Mouse (Mus musculus) CD4-positive naive resting alpha-beta T cell, adult 57 days (primary cell): ENCODE results near the gene Pigq. TPM values are rescaled to one million over a fixed set of nuclear protein-coding genes. Genes with fewer than 3 reads are reported as not detected.

ENCODE experiments used
- total RNA-seq: library from RNA; stranded (reverse); gene quantifications from one replicate; pipeline ENCODE4 v1.2.4, GENCODE M21; 2023

Pigq gene
- 56.0 TPM for total RNA-seq

DNA sequence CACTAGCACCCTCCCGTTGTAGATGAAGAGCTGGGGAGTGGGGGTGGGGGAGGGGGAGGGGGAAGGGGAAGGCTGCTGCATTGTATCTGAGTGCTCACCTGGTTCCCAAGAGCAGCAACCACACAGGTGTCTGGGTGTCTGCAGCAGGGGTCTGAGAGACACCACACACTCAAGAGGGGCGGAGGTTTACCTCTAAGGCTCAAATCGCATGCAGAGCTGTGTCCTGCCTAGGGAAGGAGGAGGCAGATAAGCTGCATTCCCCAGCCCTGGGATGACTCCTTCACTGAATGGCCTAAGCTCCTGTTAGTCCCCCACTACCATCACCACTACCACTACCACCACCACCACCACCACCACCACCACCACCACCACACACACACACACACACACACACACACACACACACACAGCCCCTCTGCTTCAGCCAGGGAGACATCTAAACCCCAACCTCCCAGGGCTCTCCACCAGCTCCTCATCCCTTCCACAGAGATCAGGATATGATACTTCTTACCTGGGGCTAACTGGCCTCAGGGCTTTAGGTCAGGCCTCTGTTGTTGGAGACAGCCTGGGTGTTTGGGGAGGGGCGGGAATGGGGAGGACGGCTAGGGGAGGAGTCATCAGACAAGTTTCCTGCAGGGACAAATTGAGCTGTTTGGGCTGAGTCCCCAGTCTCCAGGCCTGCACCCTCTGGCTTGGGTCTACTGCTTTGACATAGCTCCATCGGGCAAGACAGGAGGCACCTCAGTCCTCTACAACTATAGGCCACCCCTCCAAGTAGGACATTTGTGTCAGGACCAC, at the start of gene Pigq, which contains the start of gene Nhlrc4:
Pigq (minus strand) TSS at position 571 of the 798 bp plus-strand sequence.
Nhlrc4 (minus strand) TSS at position 596 of the 798 bp plus-strand sequence.

DNA sequence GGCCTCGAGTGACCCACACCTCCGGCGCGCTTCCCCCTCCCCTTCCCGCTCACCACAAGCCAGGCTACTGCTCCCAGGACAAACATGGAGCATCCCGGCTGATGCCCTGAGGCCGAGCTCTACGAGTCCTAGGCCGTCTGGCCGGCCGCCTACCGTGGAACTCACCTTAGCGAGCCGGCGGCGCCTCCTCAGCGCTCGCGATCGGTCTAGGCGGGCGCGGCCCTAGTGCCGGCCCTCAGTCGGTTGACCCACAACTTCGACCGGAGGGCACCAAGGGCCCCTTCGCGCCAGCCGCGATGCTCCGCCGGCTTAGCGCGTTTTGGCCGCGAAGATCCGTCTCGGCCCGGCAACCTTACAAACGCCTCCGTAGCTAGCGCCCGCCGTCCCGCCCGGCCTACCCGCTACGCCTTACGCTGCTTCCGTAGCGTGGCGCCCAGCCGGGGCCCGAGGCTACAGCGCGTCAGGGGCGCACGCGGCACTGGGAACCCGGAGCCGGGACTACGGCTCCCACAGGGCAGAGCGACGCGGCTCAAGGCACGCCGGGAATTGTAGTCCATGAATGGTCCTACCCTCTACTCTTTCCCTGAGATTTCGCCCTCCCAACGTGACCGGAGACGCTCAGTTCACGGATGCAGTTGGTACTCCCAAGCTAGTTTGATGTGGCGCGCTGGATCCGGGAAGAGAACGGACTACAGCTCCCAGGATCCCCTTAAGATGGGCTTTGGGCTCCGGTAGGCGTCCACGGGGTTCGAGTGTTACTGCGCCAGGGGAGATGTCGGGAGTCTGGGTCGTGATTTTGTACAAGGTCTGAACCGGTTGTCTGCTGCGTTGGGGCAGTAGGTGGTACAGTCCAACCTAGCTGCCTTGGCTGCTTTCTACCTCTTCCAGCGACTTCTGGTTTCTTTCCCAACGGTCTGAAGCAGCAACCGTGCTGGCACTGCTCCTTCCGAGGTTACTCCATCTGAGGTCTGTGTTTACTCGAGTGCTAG, 40.9 kb upstream of the Pigq start, which contains the start of gene Capn15:
Capn15 (minus strand) TSS at position 491 of the 989 bp plus-strand sequence.

DNA sequence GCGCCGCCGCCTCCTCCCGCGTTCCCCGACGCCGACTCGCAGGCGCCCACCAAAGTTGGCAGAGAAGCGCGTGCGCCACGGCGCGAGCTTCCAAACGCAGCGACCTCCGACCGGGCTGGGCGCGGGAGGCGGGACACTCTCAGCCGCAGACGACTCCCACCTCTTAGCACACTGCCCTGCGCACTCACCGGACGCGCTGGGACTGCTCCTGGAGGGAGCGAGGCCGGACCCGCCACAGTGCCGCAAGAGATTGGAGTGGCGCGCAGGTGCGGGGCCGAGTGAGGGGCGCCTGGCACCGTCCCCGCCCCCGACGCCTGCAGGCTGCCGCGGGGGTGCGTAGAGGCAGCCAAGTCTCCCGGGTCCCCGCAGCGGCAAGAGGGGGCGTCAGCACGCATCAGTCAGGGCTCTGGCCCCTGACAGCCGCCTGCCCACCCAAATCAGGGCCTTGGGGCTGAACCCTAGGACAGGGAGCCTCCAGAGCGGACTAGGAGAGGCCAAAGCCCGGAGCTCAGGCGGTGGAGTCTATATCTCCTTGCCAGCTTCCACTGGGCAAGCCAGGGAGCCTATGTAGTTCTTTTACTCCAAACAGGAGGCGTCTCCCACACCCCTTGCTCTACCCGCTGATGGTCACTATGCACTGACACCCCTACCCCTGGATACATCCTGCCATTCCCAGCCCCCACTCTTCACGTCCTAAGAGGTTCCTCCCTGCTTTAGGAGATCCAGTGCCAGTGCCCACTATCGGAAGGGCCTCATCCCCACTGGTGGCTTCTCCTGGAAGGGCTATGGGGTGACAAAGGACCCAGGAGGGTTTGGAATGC, 7.3 kb upstream of the Pigq start, which contains the start of gene A930017K11Rik:
A930017K11Rik (minus strand) TSS at position 763 of the 821 bp plus-strand sequence.

DNA sequence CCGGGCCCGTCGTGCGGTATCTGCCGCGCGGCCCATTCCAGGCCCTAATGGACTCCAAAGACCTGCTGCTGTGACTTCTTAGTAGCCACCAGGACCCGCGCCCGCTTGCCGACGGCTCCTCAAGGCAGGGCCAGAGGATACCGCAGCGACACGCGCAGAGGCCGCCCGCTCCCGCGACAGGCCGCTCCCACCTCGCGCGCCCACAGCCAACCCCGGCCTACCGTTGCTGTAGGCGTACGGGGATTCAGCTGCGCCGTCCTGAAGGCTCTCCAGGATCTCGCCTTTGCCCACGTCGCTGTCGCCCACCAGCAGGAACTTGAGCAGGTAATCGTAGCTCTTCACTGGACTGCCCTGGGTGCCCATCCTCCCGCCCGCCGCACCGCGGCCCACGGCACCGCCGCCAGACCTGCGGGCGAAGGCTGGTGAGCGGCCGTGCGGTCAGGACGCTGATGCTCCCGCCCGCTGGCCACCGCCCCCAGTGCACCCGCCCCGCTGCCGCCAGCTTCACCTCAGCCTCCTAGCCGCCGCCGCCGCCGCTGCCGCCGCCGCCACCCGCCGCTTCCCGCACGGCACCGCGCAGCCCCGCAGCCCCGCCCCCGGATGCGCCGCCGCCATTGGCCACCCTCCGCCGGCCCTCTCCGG, 25.5 kb downstream of the Pigq start, which contains the start of gene Rab40c:
Rab40c (minus strand) TSS at position 584 of the 642 bp plus-strand sequence.

DNA sequence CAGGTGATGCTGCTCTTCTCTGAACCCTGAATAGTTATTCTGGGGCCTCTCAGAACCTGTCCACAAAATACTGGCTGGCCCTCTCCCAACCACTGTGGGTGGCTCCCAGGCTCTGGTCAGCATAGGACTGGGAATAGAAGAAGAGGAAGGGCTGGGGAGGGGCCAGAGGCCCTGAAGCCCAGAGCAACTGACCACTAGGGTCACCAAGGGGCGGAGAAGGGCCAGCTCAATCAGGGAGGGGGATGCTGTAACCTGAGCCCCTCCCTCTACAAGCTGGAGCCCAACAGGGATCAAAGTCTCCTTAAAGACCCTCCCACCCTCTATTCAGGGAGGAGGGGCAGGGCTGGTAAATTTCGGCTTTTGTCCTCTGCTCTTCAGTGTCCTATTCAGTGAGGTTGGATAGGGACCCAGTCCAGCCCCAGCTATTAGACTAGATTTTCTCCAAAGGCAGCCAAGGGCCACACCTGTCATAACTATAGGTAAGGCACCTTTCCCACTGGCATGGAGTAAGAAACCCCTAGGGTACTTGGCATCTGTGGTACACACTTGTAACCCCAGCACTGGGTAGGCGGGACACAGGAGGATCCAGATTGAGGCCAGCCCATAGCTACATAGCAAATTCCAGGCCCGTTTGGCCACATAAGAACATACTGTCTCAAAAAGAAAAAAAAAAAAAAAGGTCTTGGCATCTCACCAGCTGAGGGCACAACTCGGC, 64.4 kb downstream of the Pigq start, which contains the start of gene Wfikkn1:
Wfikkn1 (minus strand) TSS at position 663 of the 715 bp plus-strand sequence.

Other genes with a start within 250 kb of the Pigq start
- gene Gng13, start 227.8 kb downstream of the Pigq start, total RNA-seq = not detected
- gene Chtf18, start 217.5 kb downstream of the Pigq start, total RNA-seq = 7.2 TPM
- 5.6 TPM for gene Rpusd1, start 217.3 kb downstream of the Pigq start, total RNA-seq
- gene Mslnl, start 208.9 kb downstream of the Pigq start, total RNA-seq = not detected
- 2.0 TPM for gene Msln, start 190.6 kb downstream of the Pigq start, total RNA-seq
- 18.2 TPM for gene Narfl, start 171.2 kb downstream of the Pigq start, total RNA-seq
- 28.0 TPM for gene Haghl, start 159.3 kb downstream of the Pigq start, total RNA-seq
- gene Ccdc78, start 158.4 kb downstream of the Pigq start, total RNA-seq = not detected
- 56.0 TPM for gene Fam173a, start 152.0 kb downstream of the Pigq start, total RNA-seq
- not detected for gene AC134908.4, start 149.3 kb downstream of the Pigq start, total RNA-seq
- 22.5 TPM for gene Metrn, start 147.8 kb downstream of the Pigq start, total RNA-seq
- gene Fbxl16, start 135.9 kb downstream of the Pigq start, total RNA-seq = not detected
- gene Wdr24, start 121.3 kb downstream of the Pigq start, total RNA-seq = 19.9 TPM
- 32.6 TPM for gene Jmjd8, start 116.1 kb downstream of the Pigq start, total RNA-seq
- 74.2 TPM for gene Stub1, start 111.5 kb downstream of the Pigq start, total RNA-seq
- gene Rhbdl1, start 107.6 kb downstream of the Pigq start, total RNA-seq = 11.7 TPM
- 11.6 TPM for gene Gm20683, start 103.2 kb downstream of the Pigq start, total RNA-seq
- 77.4 TPM for gene Rhot2, start 100.1 kb downstream of the Pigq start, total RNA-seq
- gene Wdr90, start 83.4 kb downstream of the Pigq start, total RNA-seq = 28.6 TPM
- gene Mcrip2, start 76.2 kb downstream of the Pigq start, total RNA-seq = 3.6 TPM
- gene Mettl26, start 69.9 kb downstream of the Pigq start, total RNA-seq = 29.1 TPM
- gene Wfikkn1, start 64.1 kb downstream of the Pigq start, total RNA-seq = 9.4 TPM
- gene Rab40c, start 25.2 kb downstream of the Pigq start, total RNA-seq = 22.2 TPM
- gene Nhlrc4, start within 50 bp of the Pigq start, total RNA-seq = not detected
- gene A930017K11Rik, start 7.6 kb upstream of the Pigq start, total RNA-seq = not detected
- 40.8 TPM for gene Capn15, start 40.9 kb upstream of the Pigq start, total RNA-seq
- 22.1 TPM for gene Rab11fip3, start 124.6 kb upstream of the Pigq start, total RNA-seq
- gene Decr2, start 145.4 kb upstream of the Pigq start, total RNA-seq = 5.7 TPM
- gene Nme4, start 150.7 kb upstream of the Pigq start, total RNA-seq = 5.0 TPM
- 23.6 TPM for gene Tmem8, start 168.4 kb upstream of the Pigq start, total RNA-seq
- gene Mrpl28, start 178.6 kb upstream of the Pigq start, total RNA-seq = 41.8 TPM
- 115 TPM for gene Axin1, start 193.8 kb upstream of the Pigq start, total RNA-seq